Mouse (Mus musculus) bone marrow, adult 2 months (tissue): Measurements from ENCODE around the gene Rell1.

Experiments
- CTCF ChIP-seq: fragments of 200-500 bp; IDR thresholded peaks from 2 replicates; pipeline ENCODE4 v1.5.1; 2011; ENCODE audit warnings: low read length, control low read depth; ENCODE audit not compliant: control insufficient read depth, insufficient read depth
- POLR2A ChIP-seq: fragments of 200-500 bp; IDR thresholded peaks from 2 replicates; pipeline ENCODE4 v1.6.1; 2011; ENCODE audit warnings: low read depth, mild to moderate bottlenecking, control low read depth, low read length, borderline replicate concordance; ENCODE audit not compliant: control insufficient read depth

DNA sequence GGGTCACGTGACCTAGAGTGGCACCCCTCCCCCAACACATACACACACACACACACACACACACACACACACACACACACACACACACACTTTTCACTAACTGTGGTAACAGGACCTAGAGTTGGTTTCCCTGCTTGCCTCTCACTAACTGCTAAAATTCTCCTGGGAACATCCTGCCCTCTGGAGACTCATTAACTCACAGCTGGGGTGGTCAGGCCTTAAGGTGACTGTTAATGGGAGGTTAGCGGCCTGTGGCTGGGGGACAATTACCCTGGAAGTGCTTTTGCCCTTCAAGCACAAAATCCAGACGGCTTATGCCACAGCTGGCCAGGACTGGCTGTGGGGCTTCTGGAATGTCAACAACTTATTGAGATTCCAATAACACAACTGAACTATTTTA, 101.3 kb downstream of the Rell1 start:
- no peak for TF ChIP-seq CTCF
- TF ChIP-seq POLR2A = no peak
